Mouse (Mus musculus): ENCODE data around the gene Prokr1.

GRCm38 (mm10) chr6:87532953-87533710 lies 57.4 kb downstream of the Prokr1 start, which contains the start of gene Arhgap25:
- TF ChIP-seq CTCF (IDR thresholded peaks at IDR 0.05; ENCODE audit: control insufficient read depth, insufficient read depth, insufficient replicate concordance, low read depth, low read length), result no peak
- TF ChIP-seq POLR2A (IDR thresholded peaks at IDR 0.05; ENCODE audit: control insufficient read depth, low read depth, low read length), result no peak
